Mouse (Mus musculus) liver, adult 2 months (tissue): ENCODE data around the gene Zmynd11. TPM values are rescaled to one million over a fixed set of nuclear protein-coding genes. Genes with fewer than 3 reads are reported as not detected.

Experiments
- DNase-seq: peaks from one replicate; pipeline ENCODE4 v3.0.0-alpha.2; 2011; ENCODE audit warnings: low read depth, low spot score; ENCODE audit errors: extremely low read depth
- H3K27ac ChIP-seq: fragments of 200-500 bp; replicated peaks from 2 replicates; pipeline ENCODE4 v1.5.1; 2012; ENCODE audit warnings: low read depth, mild to moderate bottlenecking, control low read depth, inconsistent platforms, low read length; ENCODE audit not compliant: insufficient read depth
- H3K27me3 ChIP-seq: fragments of 200-500 bp; 2 replicates; pipeline ENCODE4 v1.6.1; 2012; ENCODE audit warnings: mild to moderate bottlenecking, moderate library complexity, low read length, inconsistent platforms; ENCODE audit not compliant: control insufficient read depth, insufficient read depth
- H3K36me3 ChIP-seq: fragments of 200-500 bp; 2 replicates; pipeline ENCODE4 v1.6.1; 2012; ENCODE audit warnings: low read length, inconsistent platforms; ENCODE audit not compliant: control insufficient read depth, insufficient read depth
- H3K4me1 ChIP-seq: fragments of 200-500 bp; 2 replicates; pipeline ENCODE4 v1.6.1; 2011; ENCODE audit warnings: low read length; ENCODE audit not compliant: control insufficient read depth, insufficient read depth
- H3K4me3 ChIP-seq: fragments of 200-500 bp; 2 replicates; pipeline ENCODE4 v1.5.1; 2011; ENCODE audit warnings: low read depth, mild to moderate bottlenecking, control low read depth, low read length, moderate library complexity; ENCODE audit not compliant: insufficient read depth
- H3K79me2 ChIP-seq: fragments of 200-500 bp; 2 replicates; pipeline ENCODE4 v1.6.1; 2012; ENCODE audit warnings: inconsistent platforms, mild to moderate bottlenecking, low read length, moderate library complexity; ENCODE audit not compliant: control insufficient read depth, insufficient read depth
- H3K9ac ChIP-seq: fragments of 200-500 bp; 2 replicates; pipeline ENCODE4 v1.6.1; 2012; ENCODE audit warnings: low read depth, mild to moderate bottlenecking, control low read depth, inconsistent platforms, low read length
- CTCF ChIP-seq: fragments of 200-500 bp; IDR thresholded peaks from 2 replicates; pipeline ENCODE4 v1.5.1; 2011; ENCODE audit warnings: low read depth, low read length, control low read depth
- POLR2A ChIP-seq: fragments of 200-500 bp; IDR thresholded peaks from 2 replicates; pipeline ENCODE4 v1.6.1; 2011; ENCODE audit warnings: low read length, control low read depth; ENCODE audit not compliant: insufficient read depth; ENCODE audit errors: extremely low read depth
- WGBS: fragments of 180-500 bp; shearing (Covaris S2); methylation state at CpG from one replicate; pipeline ENCODE4 v1.1.7; 2018; 5-methylcytosine and 5-hydroxymethylcytosine counted together
- polyA plus RNA-seq: library from polyadenylated mRNA; depleted of rRNA; stranded (reverse); fragments of >200 nt; gene quantifications from 2 replicates; pipeline ENCODE4 v1.2.3, GENCODE M21; 2012
- total RNA-seq: library from RNA; depleted of rRNA; stranded (reverse); fragments of >200 nt; gene quantifications from 2 replicates; pipeline ENCODE4 v1.2.3, GENCODE M21; 2014

Zmynd11 gene
- total and polyA plus RNA-seq, 2 experiments = 21.6 to 35.5 TPM

- no peaks in the 10 kb centered on the region for H3K4me1 ChIP-seq
- no peak for DNase-seq
- no peak overlapping the region for H3K27ac ChIP-seq
Measured at GRCm38 (mm10) chr13:9648716-9649115, 116.4 kb downstream of the Zmynd11 start.

DNA sequence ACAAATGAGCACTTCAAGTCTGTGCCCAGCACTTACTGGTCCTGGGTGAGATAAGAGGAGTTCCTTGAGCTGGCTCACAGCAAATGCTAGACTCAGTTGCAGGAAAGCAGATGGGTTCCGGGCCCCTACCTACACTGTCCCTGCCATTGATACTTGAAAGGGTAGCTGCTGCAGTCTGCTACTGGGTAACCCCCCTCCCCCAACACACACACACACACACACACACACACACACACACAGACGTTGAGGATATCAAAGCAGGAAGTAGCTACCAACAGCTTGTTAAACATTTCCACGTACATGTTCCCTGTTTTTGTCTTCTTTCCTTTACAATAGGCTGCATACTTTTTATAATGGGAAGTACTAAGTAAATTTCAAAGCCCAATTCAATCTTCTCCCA, 127.2 kb downstream of the Zmynd11 start:
- TF ChIP-seq CTCF = no peak
- TF ChIP-seq POLR2A = no peak
- Histone ChIP-seq H3K27me3 (no peaks in the 10 kb centered on the region), H3K79me2 (no peaks in the 10 kb centered on the region), H3K4me3 (no peak overlapping the region), H3K9ac (no peak overlapping the region), H3K36me3 (peaks cover 4% of the 10 kb centered on the region; the same call in 1 of the 2 replicates), H3K4me1 (no peaks in the 10 kb centered on the region), H3K27ac (no peak overlapping the region)
- WGBS = 64% methylated on average over 3 of the region's 3 CpGs
- DNase-seq = no peak

More at GRCm38 (mm10) chr13:9648716-9649115, 116.4 kb downstream of the Zmynd11 start:
- Histone ChIP-seq H3K36me3 (peaks cover 6% of the 10 kb centered on the region), H3K27me3 (no peaks in the 10 kb centered on the region), H3K9ac (no peak overlapping the region), H3K79me2 (no peaks in the 10 kb centered on the region), H3K4me3 (no peak overlapping the region)
- no peak for TF ChIP-seq CTCF
- no peak for TF ChIP-seq POLR2A
- WGBS = 94% methylated on average over 13 of the region's 13 CpGs

- peak; percentile 34 for DNase-seq
- Histone ChIP-seq H3K36me3 (peaks cover 4% of the 10 kb centered on the region; the same call in 1 of the 2 replicates), H3K9ac (no peak overlapping the region), H3K4me1 (no peaks in the 10 kb centered on the region), H3K79me2 (no peaks in the 10 kb centered on the region), H3K27me3 (no peaks in the 10 kb centered on the region), H3K4me3 (no peak overlapping the region), H3K27ac (no peak overlapping the region)
- 53% methylated on average over 4 of the region's 4 CpGs for WGBS
- TF ChIP-seq POLR2A (no peak), CTCF (peak; percentile 44)
Measured at GRCm38 (mm10) chr13:9636505-9636904, 128.6 kb downstream of the Zmynd11 start.

DNA sequence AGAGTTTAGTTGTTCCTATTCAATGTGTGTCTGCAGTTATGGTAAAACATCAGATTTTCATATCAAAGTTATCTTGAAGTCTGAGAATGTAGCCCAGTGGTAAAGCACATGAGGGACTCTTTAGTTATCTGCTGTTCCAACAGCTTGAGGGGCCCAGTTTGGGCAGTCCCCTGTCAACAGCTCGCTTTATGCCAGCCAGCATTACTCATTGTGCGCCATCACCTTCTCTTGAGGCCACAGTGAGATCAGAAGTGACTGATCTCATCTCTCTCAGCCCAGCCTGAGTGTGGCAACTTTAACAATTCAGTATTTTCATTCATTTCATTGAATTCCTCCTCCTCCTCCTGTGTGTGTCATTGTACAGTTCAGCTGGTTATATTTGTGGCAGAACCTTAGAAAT, 129.2 kb downstream of the Zmynd11 start:
- H3K4me3 ChIP-seq = no peak overlapping the region
- no peak overlapping the region for H3K27ac ChIP-seq
- H3K9ac ChIP-seq = no peak overlapping the region
- H3K79me2 ChIP-seq = no peaks in the 10 kb centered on the region
- no peaks in the 10 kb centered on the region for H3K27me3 ChIP-seq
- no peak for DNase-seq
- H3K36me3 ChIP-seq = peaks cover 4% of the 10 kb centered on the region; the same call in 1 of the 2 replicates
- TF ChIP-seq CTCF = no peak
- TF ChIP-seq POLR2A = no peak
- no peaks in the 10 kb centered on the region for H3K4me1 ChIP-seq
- 94% methylated on average over 2 of the region's 2 CpGs for WGBS
